Mouse (Mus musculus) left cerebral cortex, postnatal 14 days (tissue): ENCODE results near the gene Hbb-bt. TPM values are rescaled to one million over a fixed set of nuclear protein-coding genes. Genes with fewer than 3 reads are reported as not detected.
"Not testable (repeated sequence)": the region's sequence is repeated elsewhere in the genome, so short reads cannot be mapped to it uniquely, and the experiment has no call there.

Source experiments
- DNase-seq, 2 experiments: peaks; one replicate each; pipeline ENCODE4 v3.0.0; 2021 to 2022; ENCODE audit warnings: low spot score in 2 of 2, mixed read lengths in 1 of 2
- intact Hi-C: fragments of 180-260 bp; cut with DNase I; formaldehyde crosslinking; loops from one replicate; pipeline ENCODE4 v1.15.1; 2025
- total RNA-seq, 2 experiments: library from RNA; stranded (reverse); gene quantifications; 2 replicates each; pipeline ENCODE4 v1.2.3; 2021

Gene Hbb-bt
- total RNA-seq, 2 experiments from 2014 or later: 116 to 138 TPM

GRCm38 (mm10) chr7:103810296-103810695 lies 3.5 kb downstream of the Hbb-bt start:
- intact Hi-C loops: no loop called here
- DNase-seq: no peak

- DNase-seq: no peak
- intact Hi-C loops: no loop called here
Measured at GRCm38 (mm10) chr7:103809801-103810155, 4.0 kb downstream of the Hbb-bt start.

GRCm38 (mm10) chr7:103808971-103809800 lies 4.6 kb downstream of the Hbb-bt start:
- no peak for DNase-seq
- intact Hi-C loops: no loop called here

GRCm38 (mm10) chr7:103808120-103808519 lies 5.7 kb downstream of the Hbb-bt start:
- DNase-seq, intact Hi-C loops: not testable (repeated sequence)

GRCm38 (mm10) chr7:103806856-103807255 lies 6.9 kb downstream of the Hbb-bt start:
- intact Hi-C loops: no loop called here
- peak; percentile 11 to 20 for DNase-seq

- DNase-seq: no peak
- intact Hi-C loops: no loop called here
Measured at GRCm38 (mm10) chr7:103792669-103793388, 21.0 kb downstream of the Hbb-bt start.

GRCm38 (mm10) chr7:103791721-103792120 lies 22.1 kb downstream of the Hbb-bt start, which contains the start of gene Olfr67:
Gene Olfr67, minus strand, starts transcription at chr7:103791821.
- intact Hi-C loops: no loop called here
- DNase-seq: no peak

- intact Hi-C loops: no loop called here
- DNase-seq: no peak
Measured at GRCm38 (mm10) chr7:103779598-103779997, 34.2 kb downstream of the Hbb-bt start, which contains the start of gene Olfr68. Gene Olfr68, minus strand, starts transcription at chr7:103779698.

GRCm38 (mm10) chr7:103777652-103778051 lies 36.1 kb downstream of the Hbb-bt start:
- DNase-seq, intact Hi-C loops: not testable (repeated sequence)

GRCm38 (mm10) chr7:103771494-103771893 lies 42.3 kb downstream of the Hbb-bt start, which contains the start of gene Olfr69:
Gene Olfr69, minus strand, starts transcription at chr7:103771594.
- intact Hi-C loops: no loop called here

GRCm38 (mm10) chr7:103767687-103768086 lies 46.1 kb downstream of the Hbb-bt start:
- DNase-seq, intact Hi-C loops: not testable (repeated sequence)

More at GRCm38 (mm10) chr7:103771494-103771893, 42.3 kb downstream of the Hbb-bt start, which contains the start of gene Olfr69:
- DNase-seq: no peak

Other genes starting within 250 kb of the Hbb-bt start
- gene Olfr616, start 244.9 kb downstream of the Hbb-bt start, total RNA-seq: not detected
- gene Olfr617, start 240.9 kb downstream of the Hbb-bt start, total RNA-seq: not detected
- not detected for gene Olfr618, start 223.9 kb downstream of the Hbb-bt start, total RNA-seq
- not detected for gene Olfr619, start 213.4 kb downstream of the Hbb-bt start, total RNA-seq
- gene Olfr620, start 201.5 kb downstream of the Hbb-bt start, total RNA-seq: not detected
- gene Olfr622, start 171.3 kb downstream of the Hbb-bt start, total RNA-seq: not detected
- not detected for gene Olfr623, start 150.3 kb downstream of the Hbb-bt start, total RNA-seq
- gene Olfr624, start 142.8 kb downstream of the Hbb-bt start, total RNA-seq: under 1 TPM in 1 of 2 experiments, not detected in 1; 0.06 TPM
- not detected for gene Olfr625-ps1, start 131.3 kb downstream of the Hbb-bt start, total RNA-seq
- not detected for gene Olfr243, start 99.3 kb downstream of the Hbb-bt start, total RNA-seq
- not detected for gene Olfr628, start 83.6 kb downstream of the Hbb-bt start, total RNA-seq
- gene Olfr629, start 69.1 kb downstream of the Hbb-bt start, total RNA-seq: not detected
- gene Olfr630, start 56.7 kb downstream of the Hbb-bt start, total RNA-seq: not detected
- not detected for gene Olfr69, start 42.4 kb downstream of the Hbb-bt start, total RNA-seq
- gene Olfr68, start 34.3 kb downstream of the Hbb-bt start, total RNA-seq: not detected
- gene Olfr67, start 22.2 kb downstream of the Hbb-bt start, total RNA-seq: not detected
- gene Hbb-bs, start 14.1 kb upstream of the Hbb-bt start, total RNA-seq: 100 to 1,000 TPM; 912 to 967 TPM
- gene Hbb-bh2, start 26.5 kb upstream of the Hbb-bt start, total RNA-seq: not detected
- not detected for gene Hbb-bh1, start 29.2 kb upstream of the Hbb-bt start, total RNA-seq
- gene Hbb-y, start 39.2 kb upstream of the Hbb-bt start, total RNA-seq: not detected
- gene Olfr66, start 72.3 kb upstream of the Hbb-bt start, total RNA-seq: not detected
- not detected for gene Olfr64, start 80.5 kb upstream of the Hbb-bt start, total RNA-seq
- gene Olfr65, start 89.5 kb upstream of the Hbb-bt start, total RNA-seq: not detected
- gene Olfr631, start 114.8 kb upstream of the Hbb-bt start, total RNA-seq: not detected
- gene Olfr632, start 120.4 kb upstream of the Hbb-bt start, total RNA-seq: not detected
- not detected for gene Olfr633, start 130.4 kb upstream of the Hbb-bt start, total RNA-seq
- under 1 TPM in 1 of 2 experiments, not detected in 1; 0.04 TPM for gene Olfr635, start 157.2 kb upstream of the Hbb-bt start, total RNA-seq
- gene Olfr638, start 184.8 kb upstream of the Hbb-bt start, total RNA-seq: not detected
- under 1 TPM; 0.08 to 0.18 TPM for gene Olfr639, start 203.3 kb upstream of the Hbb-bt start, total RNA-seq
- gene Olfr640, start 211.6 kb upstream of the Hbb-bt start, total RNA-seq: not detected
- gene Olfr641, start 221.4 kb upstream of the Hbb-bt start, total RNA-seq: not detected
- not detected for gene Olfr642, start 238.7 kb upstream of the Hbb-bt start, total RNA-seq
- gene 4930516K23Rik, start 247.4 kb upstream of the Hbb-bt start, total RNA-seq: not detected